Mouse (Mus musculus) stomach, postnatal 0 days (tissue): ENCODE measurements around the gene Snip1. TPM values are rescaled to one million over a fixed set of nuclear protein-coding genes. Genes with fewer than 3 reads are reported as not detected.
A peak's percentile ranks its signal among the peaks of the same experiment; 100 is the strongest.

Experiments used
- ATAC-seq: fragments of 200-750 bp; cut with Nextera tagmentation; 2 replicates; pipeline ENCODE4 v1.8.0; 2017; ENCODE audit not compliant: low FRiP score, low TSS enrichment
- DNase-seq: peaks from one replicate; pipeline ENCODE4 v3.0.0-alpha.2; 2016; ENCODE audit warnings: low spot score
- H3K27ac ChIP-seq: fragments of 300-500 bp; sonication (generic); replicated peaks from 2 replicates; pipeline ENCODE4 v1.5.1; 2014; ENCODE audit warnings: mild to moderate bottlenecking, control low read depth
- H3K27me3 ChIP-seq: fragments of 300-500 bp; sonication (generic); 2 replicates; pipeline ENCODE4 v1.6.1; 2014; ENCODE audit warnings: low read length; ENCODE audit not compliant: control insufficient read depth, insufficient read depth
- H3K36me3 ChIP-seq: fragments of 300-500 bp; sonication (generic); 2 replicates; pipeline ENCODE4 v1.6.1; 2014; ENCODE audit warnings: low read length, mixed read lengths; ENCODE audit not compliant: control insufficient read depth, insufficient read depth
- H3K4me1 ChIP-seq: fragments of 300-500 bp; sonication (generic); replicated peaks from 2 replicates; pipeline ENCODE4 v1.6.1; 2014; ENCODE audit warnings: antibody characterized with exemption; ENCODE audit not compliant: control insufficient read depth, insufficient read depth
- H3K4me2 ChIP-seq: fragments of 300-500 bp; sonication (generic); replicated peaks from 2 replicates; pipeline ENCODE4 v1.6.1; 2014; ENCODE audit warnings: low read depth, mild to moderate bottlenecking, control low read depth, moderate library complexity
- H3K4me3 ChIP-seq: fragments of 300-500 bp; sonication (generic); 2 replicates; pipeline ENCODE4 v1.5.1; 2014; ENCODE audit warnings: low read depth, low read length, control low read depth
- H3K9ac ChIP-seq: fragments of 300-500 bp; sonication (generic); 2 replicates; pipeline ENCODE4 v1.6.1; 2014; ENCODE audit warnings: mild to moderate bottlenecking, low read length, control low read depth, mixed read lengths
- H3K9me3 ChIP-seq: fragments of 300-500 bp; sonication (generic); 2 replicates; pipeline ENCODE4 v1.6.1; 2016; ENCODE audit warnings: low read length; ENCODE audit not compliant: control insufficient read depth
- CTCF ChIP-seq: IDR thresholded peaks from 2 replicates; pipeline ENCODE4 v1.5.1; 2016; ENCODE audit warnings: antibody characterized with exemption, low read depth, mild to moderate bottlenecking, moderate library complexity
- EP300 ChIP-seq: optimal IDR thresholded peaks from 2 replicates; pipeline ENCODE3; 2016; ENCODE audit warnings: antibody characterized with exemption
- WGBS: fragments of 180-500 bp; shearing (Covaris S2); extraction: QIAGEN DNeasy Blood & Tissue Kit; methylation state at CpG from one replicate; pipeline ENCODE4 v1.1.7; 2014; 5-methylcytosine and 5-hydroxymethylcytosine counted together
- polyA plus RNA-seq: library from polyadenylated mRNA; unstranded; fragments of >200 nt; fragmentation: Nextera tagmentation; extraction: Ambion mirVana; gene quantifications from 2 replicates; pipeline ENCODE4 v1.2.1, GENCODE M21; 2015

Gene Snip1
- polyA plus RNA-seq, 1 experiment from 2014 or later: 13.0 TPM

GRCm38 (mm10) chr4:125063829-125064228, 2.6 kb upstream of the Snip1 start:
- H3K4me1 ChIP-seq: peaks cover 5% of the 10 kb centered on the region; the same call in 1 of the 2 replicates
- no peaks in the 10 kb centered on the region for H3K9me3 ChIP-seq
- DNase-seq (no peak), ATAC-seq (no peak)
- TF ChIP-seq CTCF (no peak), EP300 (no peak)
- no peaks in the 10 kb centered on the region for H3K27me3 ChIP-seq
- H3K36me3 ChIP-seq: no peaks in the 10 kb centered on the region
- H3K4me2 ChIP-seq: no peak overlapping the region
- no peak overlapping the region for H3K9ac ChIP-seq
- no peak overlapping the region for H3K4me3 ChIP-seq
- no peak overlapping the region for H3K27ac ChIP-seq
- 64% methylated on average over 8 of the region's 8 CpGs for WGBS

- TF ChIP-seq EP300 (no peak), CTCF (peak; percentile 22; the same call in 1 of the 2 replicates)
- Histone ChIP-seq H3K4me1 (peaks cover 5% of the 10 kb centered on the region; the same call in 1 of the 2 replicates), H3K36me3 (peaks cover 10% of the 10 kb centered on the region; the same call in 1 of the 2 replicates), H3K4me3 (peak within 1 kb of the TSS; percentile 83), H3K9me3 (no peaks in the 10 kb centered on the region), H3K4me2 (peak within 1 kb of the TSS; percentile 58), H3K27me3 (no peaks in the 10 kb centered on the region), H3K27ac (peak within 1 kb of the TSS; percentile 78), H3K9ac (peak within 1 kb of the TSS; percentile 89)
- WGBS: 3% methylated on average over 26 of the region's 26 CpGs
- 0 out of 2 replicates have a peak, but pooled peaks have one; percentile 30 for ATAC-seq
- peak; percentile 65 for DNase-seq
These were observed 760 bp upstream of the Snip1 start, which contains the start of gene Dnali1 for GRCm38 (mm10) chr4:125065517-125066307. TSS of gene Dnali1 (minus strand) at chr4:125065703.

DNA sequence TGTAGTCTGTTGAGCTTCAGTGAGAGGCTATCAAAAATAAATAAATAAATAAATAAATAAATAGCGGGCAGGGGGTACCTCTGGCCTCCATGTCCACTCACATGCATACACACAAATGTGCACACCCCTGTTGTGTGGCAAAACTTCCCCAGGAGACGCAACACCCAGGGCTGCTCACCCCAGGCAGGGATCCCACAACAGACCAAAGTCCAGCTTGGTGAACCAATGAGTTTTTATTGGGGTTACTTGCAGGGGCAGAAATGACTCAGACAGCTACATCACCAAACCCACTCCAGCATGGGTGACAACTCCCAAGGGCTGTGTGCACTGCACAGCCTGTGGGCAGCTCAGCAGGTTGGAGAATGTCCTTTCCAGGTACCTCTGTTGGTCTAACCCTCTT, 11.2 kb downstream of the Snip1 start:
- H3K4me2 ChIP-seq: no peak overlapping the region
- no peak overlapping the region for H3K4me3 ChIP-seq
- no peak for TF ChIP-seq CTCF
- TF ChIP-seq EP300: no peak
- no peak for ATAC-seq
- 91% methylated on average over 2 of the region's 2 CpGs for WGBS
- no peaks in the 10 kb centered on the region for H3K9me3 ChIP-seq
- no peak overlapping the region for H3K9ac ChIP-seq
- DNase-seq: no peak
- H3K36me3 ChIP-seq: peaks cover 19% of the 10 kb centered on the region; the same call in 1 of the 2 replicates
- no peak overlapping the region for H3K27ac ChIP-seq
- H3K4me1 ChIP-seq: no peaks in the 10 kb centered on the region
- no peaks in the 10 kb centered on the region for H3K27me3 ChIP-seq

GRCm38 (mm10) chr4:125078698-125079097, 12.2 kb downstream of the Snip1 start:
- H3K9me3 ChIP-seq: no peaks in the 10 kb centered on the region
- DNase-seq: no peak
- WGBS: 91% methylated on average over 2 of the region's 2 CpGs
- H3K9ac ChIP-seq: no peak overlapping the region
- H3K4me3 ChIP-seq: no peak overlapping the region
- TF ChIP-seq EP300 (no peak), CTCF (no peak)
- H3K27ac ChIP-seq: no peak overlapping the region
- peaks cover 9% of the 10 kb centered on the region; the same call in 1 of the 2 replicates for H3K36me3 ChIP-seq
- H3K27me3 ChIP-seq: no peaks in the 10 kb centered on the region
- no peaks in the 10 kb centered on the region for H3K4me1 ChIP-seq
- no peak overlapping the region for H3K4me2 ChIP-seq
- ATAC-seq: no peak

GRCm38 (mm10) chr4:125084403-125085345, 18.2 kb downstream of the Snip1 start, which contains the start of gene Meaf6:
TSS of gene Meaf6 (plus strand) at chr4:125085134.
- peak within 1 kb of the TSS; percentile 98 for H3K27ac ChIP-seq
- H3K9me3 ChIP-seq: no peaks in the 10 kb centered on the region
- peak; percentile 95 for ATAC-seq
- H3K4me3 ChIP-seq: peak within 1 kb of the TSS; percentile 83
- H3K9ac ChIP-seq: peak within 1 kb of the TSS; percentile 89
- TF ChIP-seq EP300 (no peak), CTCF (peak; percentile 76)
- DNase-seq: peak; percentile 92
- H3K36me3 ChIP-seq: 0 out of 2 replicates have a peak, but pooled peaks cover under 1% of the 10 kb centered on the region
- no peaks in the 10 kb centered on the region for H3K27me3 ChIP-seq
- 0 out of 2 replicates have a peak, but pooled peaks cover 3% of the 10 kb centered on the region for H3K4me1 ChIP-seq
- 1% methylated on average over 60 of the region's 63 CpGs for WGBS
- peak within 1 kb of the TSS; percentile 81 for H3K4me2 ChIP-seq
